Mouse (Mus musculus): Measurements from ENCODE around the gene Aoc3. TPM values are rescaled to one million over a fixed set of nuclear protein-coding genes. Genes with fewer than 3 reads are reported as not detected.
"Not testable (repeated sequence)": the region's sequence is repeated elsewhere in the genome, so short reads cannot be mapped to it uniquely, and the experiment has no call there.

The Aoc3 gene
- polyA plus RNA-seq, 1 experiment from 2014 or later = 0.04 TPM

GRCm38 (mm10) chr11:101315665-101316500 lies 14.5 kb upstream of the Aoc3 start, which contains the start of gene Psme3:
Gene Psme3 (plus strand): TSS chr11:101316213.
- ATAC-seq (replicated peaks; ENCODE audit: insufficient number of reproducible peaks, low FRiP score, low TSS enrichment, low read depth) = peak; percentile 81
- Histone ChIP-seq H3K4me3 (ENCODE audit: low read depth, low read length) (peak within 1 kb of the TSS; percentile 76), H3K27me3 (ENCODE audit: control insufficient read depth, insufficient read depth, low read length) (no peaks in the 10 kb centered on the region), H3K27ac (replicated peaks; ENCODE audit: low read depth, low read length) (peak within 1 kb of the TSS; percentile 73), H3K9me3 (replicated peaks; ENCODE audit: control insufficient read depth, low read length) (no peaks in the 10 kb centered on the region), H3K4me1 (ENCODE audit: control insufficient read depth, insufficient read depth, low read length) (no peaks in the 10 kb centered on the region), H3K4me2 (ENCODE audit: low read depth, low read length) (peak within 1 kb of the TSS; percentile 75), H3K36me3 (replicated peaks; ENCODE audit: control insufficient read depth, insufficient read depth, low read depth, low read length) (peaks cover 10% of the 10 kb centered on the region), H3K9ac (replicated peaks; ENCODE audit: low read length) (peak within 1 kb of the TSS; percentile 94)
- WGBS = under 1% methylated on average over 50 of the region's 62 CpGs
- peak; percentile 94 for DNase-seq (ENCODE audit: low spot score)

DNA sequence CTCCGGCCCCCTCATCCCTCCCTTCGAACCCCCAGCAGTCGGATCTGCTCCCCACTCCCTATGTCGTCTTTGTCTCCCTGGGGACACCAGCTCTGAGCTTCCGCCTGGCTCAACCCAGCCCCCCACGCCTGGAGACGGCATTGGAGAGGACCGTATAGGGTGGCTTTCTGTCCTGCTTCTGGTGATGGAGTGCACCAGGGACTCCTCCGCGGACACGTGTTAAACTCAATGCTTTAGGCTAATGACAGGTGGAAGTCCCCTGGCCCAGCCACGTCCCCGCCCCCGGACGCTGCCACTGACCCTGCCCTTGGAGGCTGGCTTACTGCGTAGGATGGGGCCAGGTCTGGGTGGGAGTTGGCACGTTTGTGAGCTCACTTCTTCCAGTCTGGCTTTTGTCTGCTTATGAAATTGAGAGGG lies 13.9 kb upstream of the Aoc3 start:
- peak overlapping the region; percentile 94 for H3K9ac ChIP-seq (replicated peaks; ENCODE audit: low read length)
- under 1% methylated on average over 17 of the region's 17 CpGs for WGBS
- ATAC-seq (replicated peaks; ENCODE audit: insufficient number of reproducible peaks, low FRiP score, low TSS enrichment, low read depth) (peak; percentile 57), DNase-seq (ENCODE audit: low spot score) (peak; percentile 24)
- H3K4me1 ChIP-seq (ENCODE audit: control insufficient read depth, insufficient read depth, low read length) = no peaks in the 10 kb centered on the region
- peak overlapping the region; percentile 76 for H3K4me3 ChIP-seq (ENCODE audit: low read depth, low read length)
- H3K27me3 ChIP-seq (ENCODE audit: control insufficient read depth, insufficient read depth, low read length) = no peaks in the 10 kb centered on the region
- peak overlapping the region; percentile 75 for H3K4me2 ChIP-seq (ENCODE audit: low read depth, low read length)
- peak overlapping the region; percentile 73; the same call in 1 of the 2 replicates for H3K27ac ChIP-seq (replicated peaks; ENCODE audit: low read depth, low read length)
- H3K36me3 ChIP-seq (replicated peaks; ENCODE audit: control insufficient read depth, insufficient read depth, low read depth, low read length) = peaks cover 13% of the 10 kb centered on the region
- no peaks in the 10 kb centered on the region for H3K9me3 ChIP-seq (replicated peaks; ENCODE audit: control insufficient read depth, low read length)

DNA sequence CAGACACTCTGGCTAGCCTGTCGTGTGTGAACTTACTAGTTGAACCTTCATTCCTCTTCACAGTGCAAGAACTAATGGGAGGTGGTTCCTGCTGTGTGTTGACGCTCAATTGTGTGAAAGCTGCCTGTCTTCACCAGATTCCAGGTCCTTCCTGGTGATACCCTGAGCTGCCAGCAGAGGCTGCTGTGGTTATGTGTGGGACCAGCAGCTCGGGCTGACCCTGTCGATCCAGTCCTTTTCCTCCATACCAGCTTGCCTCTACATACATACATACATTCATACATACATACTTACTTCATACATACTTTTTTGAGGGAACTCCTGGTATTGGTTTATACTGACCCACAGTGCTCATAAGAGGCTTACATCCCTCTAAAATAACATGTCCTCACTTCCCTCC lies 6.8 kb upstream of the Aoc3 start:
- Histone ChIP-seq H3K27me3 (ENCODE audit: control insufficient read depth, insufficient read depth, low read length) (no peaks in the 10 kb centered on the region), H3K27ac (replicated peaks; ENCODE audit: low read depth, low read length) (no peak overlapping the region), H3K9ac (replicated peaks; ENCODE audit: low read length) (no peak overlapping the region), H3K4me1 (ENCODE audit: control insufficient read depth, insufficient read depth, low read length) (no peaks in the 10 kb centered on the region), H3K9me3 (replicated peaks; ENCODE audit: control insufficient read depth, low read length) (no peaks in the 10 kb centered on the region), H3K36me3 (replicated peaks; ENCODE audit: control insufficient read depth, insufficient read depth, low read depth, low read length) (peaks cover 27% of the 10 kb centered on the region), H3K4me2 (ENCODE audit: low read depth, low read length) (no peak overlapping the region), H3K4me3 (ENCODE audit: low read depth, low read length) (no peak overlapping the region)
- DNase-seq (ENCODE audit: low spot score) = peak; percentile 73
- no peak for ATAC-seq (replicated peaks; ENCODE audit: insufficient number of reproducible peaks, low FRiP score, low TSS enrichment, low read depth)
- 18% methylated on average over 4 of the region's 4 CpGs for WGBS

DNA sequence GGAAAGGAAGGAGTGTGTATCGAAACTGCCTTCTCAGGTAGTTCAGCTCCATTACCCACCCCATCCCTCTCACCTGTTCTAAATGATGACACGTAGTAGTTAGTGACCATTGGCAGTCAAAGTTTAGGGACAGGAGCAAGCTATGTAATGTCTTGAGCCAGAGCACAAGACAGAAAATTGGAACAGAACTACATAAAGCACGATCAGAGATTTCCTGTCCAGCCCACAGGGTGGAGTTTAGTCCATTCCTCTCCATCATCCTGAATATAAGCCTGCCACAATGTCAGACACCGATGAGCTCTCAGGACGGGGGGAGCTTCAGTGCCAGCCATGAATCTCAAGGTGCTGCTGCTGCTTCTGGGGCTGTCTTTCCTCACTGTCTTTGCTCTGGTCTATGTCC lies 5.6 kb upstream of the Aoc3 start, which contains the start of gene Aoc2:
TSS of gene Aoc2 (plus strand) at position 301 of the 400 bp plus-strand sequence.
- no peak within 1 kb of the TSS for H3K4me2 ChIP-seq (ENCODE audit: low read depth, low read length)
- H3K27ac ChIP-seq (replicated peaks; ENCODE audit: low read depth, low read length) = no peak within 1 kb of the TSS
- no peaks in the 10 kb centered on the region for H3K27me3 ChIP-seq (ENCODE audit: control insufficient read depth, insufficient read depth, low read length)
- H3K9ac ChIP-seq (replicated peaks; ENCODE audit: low read length) = no peak within 1 kb of the TSS
- ATAC-seq (replicated peaks; ENCODE audit: insufficient number of reproducible peaks, low FRiP score, low TSS enrichment, low read depth) (no peak), DNase-seq (ENCODE audit: low spot score) (no peak)
- H3K4me1 ChIP-seq (ENCODE audit: control insufficient read depth, insufficient read depth, low read length) = no peaks in the 10 kb centered on the region
- no peaks in the 10 kb centered on the region for H3K9me3 ChIP-seq (replicated peaks; ENCODE audit: control insufficient read depth, low read length)
- H3K4me3 ChIP-seq (ENCODE audit: low read depth, low read length) = no peak within 1 kb of the TSS
- WGBS = 88% methylated on average over 5 of the region's 5 CpGs
- H3K36me3 ChIP-seq (replicated peaks; ENCODE audit: control insufficient read depth, insufficient read depth, low read depth, low read length) = peaks cover 25% of the 10 kb centered on the region

- not testable (repeated sequence) for DNase-seq (ENCODE audit: low spot score); H3K4me3 ChIP-seq (ENCODE audit: low read depth, low read length); H3K4me1 ChIP-seq (ENCODE audit: control insufficient read depth, insufficient read depth, low read length); H3K27me3 ChIP-seq (ENCODE audit: control insufficient read depth, insufficient read depth, low read length); H3K9ac ChIP-seq (replicated peaks; ENCODE audit: low read length); H3K4me2 ChIP-seq (ENCODE audit: low read depth, low read length); ATAC-seq (replicated peaks; ENCODE audit: insufficient number of reproducible peaks, low FRiP score, low TSS enrichment, low read depth); H3K27ac ChIP-seq (replicated peaks; ENCODE audit: low read depth, low read length); H3K9me3 ChIP-seq (replicated peaks; ENCODE audit: control insufficient read depth, low read length)
- WGBS = 93% methylated on average over 11 of the region's 11 CpGs
- H3K36me3 ChIP-seq (replicated peaks; ENCODE audit: control insufficient read depth, insufficient read depth, low read depth, low read length) = peaks cover 23% of the 10 kb centered on the region
These were observed 5.2 kb upstream of the Aoc3 start for GRCm38 (mm10) chr11:101325201-101325600.

- Histone ChIP-seq H3K9me3 (replicated peaks; ENCODE audit: control insufficient read depth, low read length) (no peaks in the 10 kb centered on the region), H3K4me1 (ENCODE audit: control insufficient read depth, insufficient read depth, low read length) (no peaks in the 10 kb centered on the region), H3K4me2 (ENCODE audit: low read depth, low read length) (no peak overlapping the region), H3K36me3 (replicated peaks; ENCODE audit: control insufficient read depth, insufficient read depth, low read depth, low read length) (peaks cover 15% of the 10 kb centered on the region), H3K4me3 (ENCODE audit: low read depth, low read length) (no peak overlapping the region), H3K9ac (replicated peaks; ENCODE audit: low read length) (no peak overlapping the region), H3K27ac (replicated peaks; ENCODE audit: low read depth, low read length) (no peak overlapping the region), H3K27me3 (ENCODE audit: control insufficient read depth, insufficient read depth, low read length) (no peaks in the 10 kb centered on the region)
- DNase-seq (ENCODE audit: low spot score) (no peak), ATAC-seq (replicated peaks; ENCODE audit: insufficient number of reproducible peaks, low FRiP score, low TSS enrichment, low read depth) (no peak)
- WGBS = 86% methylated on average over 11 of the region's 11 CpGs
These were observed 4.3 kb upstream of the Aoc3 start for GRCm38 (mm10) chr11:101326147-101326546.

DNA sequence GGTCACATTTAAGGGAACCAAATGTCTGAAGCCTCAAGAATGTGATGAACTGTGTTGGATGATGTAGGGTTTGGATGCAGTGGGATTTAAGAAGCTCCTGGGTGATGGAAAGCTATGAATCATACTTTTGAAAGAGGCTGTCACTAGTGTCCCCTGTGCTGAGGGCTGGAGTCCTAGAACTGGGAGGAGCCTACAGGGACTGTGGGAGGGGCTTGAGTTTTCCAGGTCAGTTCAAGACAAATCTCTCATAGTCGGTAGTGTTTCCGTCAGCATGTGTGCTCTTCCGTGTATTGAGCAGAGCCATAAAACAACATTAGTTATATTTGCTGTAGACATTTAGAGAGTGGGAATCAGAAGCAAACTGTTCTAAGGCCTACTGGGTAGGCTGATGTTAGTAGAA lies 3.1 kb upstream of the Aoc3 start:
- H3K9ac ChIP-seq (replicated peaks; ENCODE audit: low read length) = no peak overlapping the region
- H3K9me3 ChIP-seq (replicated peaks; ENCODE audit: control insufficient read depth, low read length) = no peaks in the 10 kb centered on the region
- DNase-seq (ENCODE audit: low spot score) (no peak), ATAC-seq (replicated peaks; ENCODE audit: insufficient number of reproducible peaks, low FRiP score, low TSS enrichment, low read depth) (no peak)
- H3K27me3 ChIP-seq (ENCODE audit: control insufficient read depth, insufficient read depth, low read length) = no peaks in the 10 kb centered on the region
- H3K4me3 ChIP-seq (ENCODE audit: low read depth, low read length) = no peak overlapping the region
- no peak overlapping the region for H3K27ac ChIP-seq (replicated peaks; ENCODE audit: low read depth, low read length)
- peaks cover 9% of the 10 kb centered on the region for H3K36me3 ChIP-seq (replicated peaks; ENCODE audit: control insufficient read depth, insufficient read depth, low read depth, low read length)
- no peaks in the 10 kb centered on the region for H3K4me1 ChIP-seq (ENCODE audit: control insufficient read depth, insufficient read depth, low read length)
- WGBS = 58% methylated on average over 3 of the region's 3 CpGs
- no peak overlapping the region for H3K4me2 ChIP-seq (ENCODE audit: low read depth, low read length)

DNA sequence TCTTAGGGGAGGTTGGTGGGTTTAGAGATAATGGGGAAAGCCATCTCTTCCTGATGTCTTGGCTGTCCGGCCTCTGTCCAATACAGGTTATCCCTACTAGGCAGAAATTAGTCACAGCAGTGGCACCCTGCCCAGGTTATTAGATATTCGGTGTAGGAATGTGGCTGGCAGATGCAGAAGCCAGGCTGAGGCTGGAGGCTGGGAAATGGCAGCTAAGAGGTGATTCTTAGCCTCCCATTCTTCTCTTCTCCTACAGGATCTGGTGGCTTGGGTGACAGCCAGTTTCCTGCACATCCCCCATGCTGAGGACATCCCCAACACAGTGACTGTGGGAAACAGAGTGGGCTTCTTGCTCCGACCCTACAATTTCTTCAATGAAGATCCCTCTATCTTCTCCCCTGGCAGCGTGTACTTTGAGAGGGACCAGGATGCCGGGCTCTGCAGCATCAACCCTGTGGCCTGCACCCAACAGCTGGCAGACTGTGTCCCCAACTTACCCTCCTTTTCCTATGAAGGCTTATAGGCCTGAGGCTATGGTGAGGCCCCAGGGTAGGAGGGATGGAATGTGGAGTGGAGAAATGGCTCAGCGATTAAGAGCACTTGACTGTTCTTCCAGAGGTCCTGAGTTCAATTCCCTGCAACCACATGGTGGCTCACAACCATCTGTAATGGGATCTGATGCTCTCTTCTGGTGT lies 1.3 kb upstream of the Aoc3 start:
- Histone ChIP-seq H3K4me1 (ENCODE audit: control insufficient read depth, insufficient read depth, low read length) (no peaks in the 10 kb centered on the region), H3K36me3 (replicated peaks; ENCODE audit: control insufficient read depth, insufficient read depth, low read depth, low read length) (peaks cover 5% of the 10 kb centered on the region), H3K4me3 (ENCODE audit: low read depth, low read length) (no peak overlapping the region), H3K9ac (replicated peaks; ENCODE audit: low read length) (no peak overlapping the region), H3K27ac (replicated peaks; ENCODE audit: low read depth, low read length) (no peak overlapping the region), H3K4me2 (ENCODE audit: low read depth, low read length) (no peak overlapping the region), H3K9me3 (replicated peaks; ENCODE audit: control insufficient read depth, low read length) (no peaks in the 10 kb centered on the region), H3K27me3 (ENCODE audit: control insufficient read depth, insufficient read depth, low read length) (no peaks in the 10 kb centered on the region)
- ATAC-seq (replicated peaks; ENCODE audit: insufficient number of reproducible peaks, low FRiP score, low TSS enrichment, low read depth) (no peak), DNase-seq (ENCODE audit: low spot score) (no peak)
- 86% methylated on average over 6 of the region's 6 CpGs for WGBS

Data from embryonic facial prominence, embryonic 11.5 days (tissue).